Mouse (Mus musculus): ENCODE data around the gene Serpinh1. TPM values are rescaled to one million over a fixed set of nuclear protein-coding genes. Genes with fewer than 3 reads are reported as not detected.

Gene Serpinh1
- polyA plus RNA-seq, 1 experiment: not detected

GRCm38 (mm10) chr7:99347268-99347667 is 5.8 kb downstream of the Serpinh1 start:
- Histone ChIP-seq H3K4me1 (ENCODE audit: control insufficient read depth, insufficient read depth, low read length) (peaks cover 19% of the 10 kb centered on the region), H3K4me3 (ENCODE audit: insufficient read depth, low read depth, low read length) (no peak overlapping the region), H3K27ac (ENCODE audit: insufficient read depth, low read depth, low read length) (no peak overlapping the region)
- 97% methylated on average over 10 of the region's 10 CpGs for WGBS
- TF ChIP-seq POLR2A (IDR thresholded peaks at IDR 0.05; ENCODE audit: insufficient read depth, low read depth, low read length) (no peak), CTCF (IDR thresholded peaks at IDR 0.05; ENCODE audit: insufficient read depth, low read depth, low read length) (no peak)

GRCm38 (mm10) chr7:99343577-99343976 is 9.5 kb downstream of the Serpinh1 start:
- Histone ChIP-seq H3K27ac (ENCODE audit: insufficient read depth, low read depth, low read length) (no peak overlapping the region), H3K4me3 (ENCODE audit: insufficient read depth, low read depth, low read length) (no peak overlapping the region), H3K4me1 (ENCODE audit: control insufficient read depth, insufficient read depth, low read length) (no peaks in the 10 kb centered on the region)
- WGBS: 86% methylated on average over 4 of the region's 4 CpGs
- TF ChIP-seq CTCF (IDR thresholded peaks at IDR 0.05; ENCODE audit: insufficient read depth, low read depth, low read length): no peak
- TF ChIP-seq POLR2A (IDR thresholded peaks at IDR 0.05; ENCODE audit: insufficient read depth, low read depth, low read length): no peak

- WGBS: 85% methylated on average over 8 of the region's 8 CpGs
- Histone ChIP-seq H3K4me1 (ENCODE audit: control insufficient read depth, insufficient read depth, low read length) (no peaks in the 10 kb centered on the region), H3K4me3 (ENCODE audit: insufficient read depth, low read depth, low read length) (no peak overlapping the region), H3K27ac (ENCODE audit: insufficient read depth, low read depth, low read length) (no peak overlapping the region)
- no peak for TF ChIP-seq CTCF (IDR thresholded peaks at IDR 0.05; ENCODE audit: insufficient read depth, low read depth, low read length)
Measured at GRCm38 (mm10) chr7:99340736-99341135, 12.3 kb downstream of the Serpinh1 start.

GRCm38 (mm10) chr7:99332774-99333480 is 20.1 kb downstream of the Serpinh1 start:
- Histone ChIP-seq H3K4me1 (ENCODE audit: control insufficient read depth, insufficient read depth, low read length) (peaks cover 5% of the 10 kb centered on the region; the same call in 1 of the 2 replicates), H3K4me3 (ENCODE audit: insufficient read depth, low read depth, low read length) (no peak overlapping the region), H3K27ac (ENCODE audit: insufficient read depth, low read depth, low read length) (no peak overlapping the region)
- TF ChIP-seq CTCF (IDR thresholded peaks at IDR 0.05; ENCODE audit: insufficient read depth, low read depth, low read length) (peak; percentile 84), POLR2A (IDR thresholded peaks at IDR 0.05; ENCODE audit: insufficient read depth, low read depth, low read length) (no peak)
- WGBS: 34% methylated on average over 12 of the region's 12 CpGs

- Histone ChIP-seq H3K4me3 (ENCODE audit: insufficient read depth, low read depth, low read length) (no peak overlapping the region), H3K4me1 (ENCODE audit: control insufficient read depth, insufficient read depth, low read length) (peaks cover 10% of the 10 kb centered on the region; the same call in 1 of the 2 replicates), H3K27ac (ENCODE audit: insufficient read depth, low read depth, low read length) (no peak overlapping the region)
- 94% methylated on average over 5 of the region's 5 CpGs for WGBS
- TF ChIP-seq POLR2A (IDR thresholded peaks at IDR 0.05; ENCODE audit: insufficient read depth, low read depth, low read length): no peak
- no peak for TF ChIP-seq CTCF (IDR thresholded peaks at IDR 0.05; ENCODE audit: insufficient read depth, low read depth, low read length)
Measured at GRCm38 (mm10) chr7:99330012-99330411, 23.0 kb downstream of the Serpinh1 start.

GRCm38 (mm10) chr7:99328847-99329246 is 24.2 kb downstream of the Serpinh1 start:
- Histone ChIP-seq H3K27ac (ENCODE audit: insufficient read depth, low read depth, low read length) (no peak overlapping the region), H3K4me1 (ENCODE audit: control insufficient read depth, insufficient read depth, low read length) (peaks cover 11% of the 10 kb centered on the region; the same call in 1 of the 2 replicates), H3K4me3 (ENCODE audit: insufficient read depth, low read depth, low read length) (no peak overlapping the region)
- 51% methylated on average over 4 of the region's 4 CpGs for WGBS
- no peak for TF ChIP-seq CTCF (IDR thresholded peaks at IDR 0.05; ENCODE audit: insufficient read depth, low read depth, low read length)
- TF ChIP-seq POLR2A (IDR thresholded peaks at IDR 0.05; ENCODE audit: insufficient read depth, low read depth, low read length): no peak

GRCm38 (mm10) chr7:99326128-99326527 is 26.9 kb downstream of the Serpinh1 start:
- Histone ChIP-seq H3K4me3 (ENCODE audit: insufficient read depth, low read depth, low read length) (no peak overlapping the region), H3K27ac (ENCODE audit: insufficient read depth, low read depth, low read length) (no peak overlapping the region), H3K4me1 (ENCODE audit: control insufficient read depth, insufficient read depth, low read length) (peaks cover 14% of the 10 kb centered on the region)
- 76% methylated on average over 6 of the region's 6 CpGs for WGBS
- no peak for TF ChIP-seq POLR2A (IDR thresholded peaks at IDR 0.05; ENCODE audit: insufficient read depth, low read depth, low read length)

GRCm38 (mm10) chr7:99324810-99325209 is 28.2 kb downstream of the Serpinh1 start:
- H3K4me1 ChIP-seq (ENCODE audit: control insufficient read depth, insufficient read depth, low read length): peaks cover 14% of the 10 kb centered on the region
- TF ChIP-seq CTCF (IDR thresholded peaks at IDR 0.05; ENCODE audit: insufficient read depth, low read depth, low read length): no peak
- TF ChIP-seq POLR2A (IDR thresholded peaks at IDR 0.05; ENCODE audit: insufficient read depth, low read depth, low read length): no peak
- H3K27ac ChIP-seq (ENCODE audit: insufficient read depth, low read depth, low read length): no peak overlapping the region
- 71% methylated on average over 10 of the region's 10 CpGs for WGBS
- H3K4me3 ChIP-seq (ENCODE audit: insufficient read depth, low read depth, low read length): no peak overlapping the region

- no peak for TF ChIP-seq CTCF (IDR thresholded peaks at IDR 0.05; ENCODE audit: insufficient read depth, low read depth, low read length)
- Histone ChIP-seq H3K4me3 (ENCODE audit: insufficient read depth, low read depth, low read length) (no peak overlapping the region), H3K27ac (ENCODE audit: insufficient read depth, low read depth, low read length) (no peak overlapping the region), H3K4me1 (ENCODE audit: control insufficient read depth, insufficient read depth, low read length) (peaks cover 14% of the 10 kb centered on the region)
- WGBS: 93% methylated on average over 9 of the region's 9 CpGs
Measured at GRCm38 (mm10) chr7:99323321-99323700, 29.7 kb downstream of the Serpinh1 start.
